Mouse (Mus musculus): ENCODE results near the gene Tmem235. TPM values are rescaled to one million over a fixed set of nuclear protein-coding genes. Genes with fewer than 3 reads are reported as not detected.

Gene Tmem235
- polyA plus RNA-seq, 1 experiment: 0.05 TPM

DNA sequence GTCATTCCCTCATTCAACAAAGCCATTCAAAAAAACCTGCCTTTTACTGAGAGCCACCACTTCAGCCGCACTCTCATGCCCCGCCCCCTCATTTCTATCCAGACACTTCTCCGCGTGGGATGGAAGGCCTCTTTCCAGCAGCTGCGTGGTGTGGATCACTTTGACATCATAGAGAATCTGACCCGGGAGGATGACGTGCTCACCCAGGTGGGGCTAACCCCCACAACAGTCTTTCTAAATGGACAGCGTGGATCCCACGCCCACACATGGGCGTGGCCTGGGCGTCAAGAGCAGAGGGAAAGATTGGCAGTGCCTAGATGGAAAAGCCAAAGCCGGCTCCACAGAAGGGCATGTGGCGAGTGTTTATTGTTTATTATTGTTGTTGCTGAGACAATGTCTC lies 24.2 kb upstream of the Tmem235 start:
- TF ChIP-seq FOSL1 (IDR thresholded peaks at IDR 0.05; ENCODE audit: insufficient read depth, low read length, poor library complexity, severe bottlenecking): no peak
- no peak for TF ChIP-seq CEBPB (IDR thresholded peaks at IDR 0.05; ENCODE audit: low read depth)
- no peak for TF ChIP-seq MYOG (IDR thresholded peaks at IDR 0.05; ENCODE audit: control insufficient read depth, extremely low read depth, insufficient read length)
- no peak for TF ChIP-seq MAX (IDR thresholded peaks at IDR 0.05)
- TF ChIP-seq MYOD1 (IDR thresholded peaks at IDR 0.05; ENCODE audit: control insufficient read depth, insufficient read length, low read depth): no peak
- no peak for TF ChIP-seq USF1 (IDR thresholded peaks at IDR 0.05; ENCODE audit: low read depth)
- no peak for TF ChIP-seq CTCF (IDR thresholded peaks at IDR 0.05; ENCODE audit: control insufficient read depth, insufficient read depth, insufficient read length)
- H3K4me3 ChIP-seq (ENCODE audit: insufficient read depth, poor library complexity, severe bottlenecking): no peak overlapping the region
- no peaks in the 10 kb centered on the region for H3K36me3 ChIP-seq (ENCODE audit: control insufficient read depth, insufficient read depth)
- H3K79me2 ChIP-seq (ENCODE audit: control insufficient read depth, insufficient read depth): no peaks in the 10 kb centered on the region
- H3ac ChIP-seq (ENCODE audit: control insufficient read depth, insufficient read length, low read depth): no peak overlapping the region
- H3K79me3 ChIP-seq (ENCODE audit: low read depth): no peaks in the 10 kb centered on the region
- H3K27me3 ChIP-seq (ENCODE audit: control insufficient read depth, insufficient read depth, insufficient read length): no peaks in the 10 kb centered on the region

DNA sequence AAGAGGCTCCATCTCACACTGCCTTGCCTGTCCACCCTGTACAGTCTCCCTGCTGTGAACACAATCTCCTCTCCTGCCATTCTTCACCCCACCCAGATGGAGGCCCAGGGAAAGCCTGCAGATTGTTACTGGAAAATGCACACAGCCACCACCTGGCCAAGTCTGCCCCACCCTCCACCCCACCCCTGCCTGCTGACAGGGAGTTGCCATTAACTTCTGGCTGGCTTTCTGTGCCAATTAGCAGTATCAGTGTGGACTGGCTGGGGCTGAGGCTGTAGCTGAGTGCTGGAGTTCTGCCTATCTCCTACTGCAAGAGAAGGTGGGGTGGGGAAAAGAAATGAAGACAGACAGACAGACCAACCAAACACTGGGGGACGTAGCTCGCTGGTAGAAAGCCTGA lies 22.0 kb upstream of the Tmem235 start:
- Histone ChIP-seq H3K79me2 (ENCODE audit: control insufficient read depth, insufficient read depth) (no peaks in the 10 kb centered on the region), H3K79me3 (ENCODE audit: low read depth) (no peaks in the 10 kb centered on the region), H3ac (ENCODE audit: control insufficient read depth, insufficient read length, low read depth) (no peak overlapping the region), H3K27me3 (ENCODE audit: control insufficient read depth, insufficient read depth, insufficient read length) (no peaks in the 10 kb centered on the region), H3K4me3 (ENCODE audit: insufficient read depth, poor library complexity, severe bottlenecking) (no peak overlapping the region), H3K36me3 (ENCODE audit: control insufficient read depth, insufficient read depth) (no peaks in the 10 kb centered on the region)
- no peak for TF ChIP-seq CTCF (IDR thresholded peaks at IDR 0.05; ENCODE audit: control insufficient read depth, insufficient read depth, insufficient read length)
- no peak for TF ChIP-seq MYOG (IDR thresholded peaks at IDR 0.05; ENCODE audit: control insufficient read depth, extremely low read depth, insufficient read length)
- TF ChIP-seq FOSL1 (IDR thresholded peaks at IDR 0.05; ENCODE audit: insufficient read depth, low read length, poor library complexity, severe bottlenecking): no peak
- no peak for TF ChIP-seq USF1 (IDR thresholded peaks at IDR 0.05; ENCODE audit: low read depth)
- TF ChIP-seq MYOD1 (IDR thresholded peaks at IDR 0.05; ENCODE audit: control insufficient read depth, insufficient read length, low read depth): no peak
- no peak for TF ChIP-seq CEBPB (IDR thresholded peaks at IDR 0.05; ENCODE audit: low read depth)
- TF ChIP-seq MAX (IDR thresholded peaks at IDR 0.05): no peak

DNA sequence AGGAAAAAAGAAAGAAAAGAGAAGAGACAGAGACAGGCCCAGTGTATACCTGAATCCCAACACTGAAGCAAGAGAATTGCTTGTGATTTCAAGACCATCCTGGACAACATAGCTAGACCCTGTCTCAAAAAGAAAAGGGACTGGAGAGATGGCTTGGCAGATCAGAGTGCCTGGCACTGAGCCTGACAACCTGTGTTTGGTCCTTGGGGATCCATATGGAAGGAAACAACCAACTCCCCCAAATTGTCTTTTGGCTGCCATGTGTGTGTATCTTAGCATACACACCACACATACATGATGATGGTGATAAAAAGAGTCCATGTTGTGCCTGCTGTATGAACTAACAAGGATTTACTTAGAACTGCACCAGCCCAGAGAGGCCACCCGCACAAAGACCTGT lies 21.5 kb upstream of the Tmem235 start:
- no peak for TF ChIP-seq CTCF (IDR thresholded peaks at IDR 0.05; ENCODE audit: control insufficient read depth, insufficient read depth, insufficient read length)
- TF ChIP-seq USF1 (IDR thresholded peaks at IDR 0.05; ENCODE audit: low read depth): no peak
- TF ChIP-seq MYOD1 (IDR thresholded peaks at IDR 0.05; ENCODE audit: control insufficient read depth, insufficient read length, low read depth): no peak
- TF ChIP-seq MAX (IDR thresholded peaks at IDR 0.05): no peak
- TF ChIP-seq FOSL1 (IDR thresholded peaks at IDR 0.05; ENCODE audit: insufficient read depth, low read length, poor library complexity, severe bottlenecking): no peak
- TF ChIP-seq CEBPB (IDR thresholded peaks at IDR 0.05; ENCODE audit: low read depth): no peak
- TF ChIP-seq MYOG (IDR thresholded peaks at IDR 0.05; ENCODE audit: control insufficient read depth, extremely low read depth, insufficient read length): no peak

DNA sequence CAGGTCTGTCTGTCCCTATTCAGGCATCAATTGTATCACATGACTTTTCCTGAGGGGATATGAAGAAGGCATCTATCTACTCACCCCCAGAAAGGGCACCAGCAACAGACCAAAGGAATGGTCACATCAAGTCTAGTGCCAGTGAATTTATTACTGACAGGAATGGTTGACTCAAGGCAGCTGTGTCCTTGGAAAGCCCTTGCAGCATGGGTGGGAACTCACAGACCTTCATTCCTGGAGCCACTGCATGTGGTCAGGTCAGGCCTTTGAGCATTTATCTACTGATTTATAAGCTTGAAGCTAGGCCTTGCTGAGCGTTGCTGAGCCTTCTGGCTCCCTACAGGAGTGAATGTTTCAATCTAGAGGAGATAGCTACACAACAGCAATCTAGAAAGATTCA lies 19.6 kb upstream of the Tmem235 start:
- H3K27me3 ChIP-seq (ENCODE audit: control insufficient read depth, insufficient read depth, insufficient read length): no peaks in the 10 kb centered on the region
- TF ChIP-seq MAX (IDR thresholded peaks at IDR 0.05): no peak
- TF ChIP-seq CEBPB (IDR thresholded peaks at IDR 0.05; ENCODE audit: low read depth): no peak
- TF ChIP-seq CTCF (IDR thresholded peaks at IDR 0.05; ENCODE audit: control insufficient read depth, insufficient read depth, insufficient read length): no peak
- H3K79me3 ChIP-seq (ENCODE audit: low read depth): no peaks in the 10 kb centered on the region
- no peak overlapping the region for H3ac ChIP-seq (ENCODE audit: control insufficient read depth, insufficient read length, low read depth)
- H3K4me3 ChIP-seq (ENCODE audit: insufficient read depth, poor library complexity, severe bottlenecking): no peak overlapping the region
- no peaks in the 10 kb centered on the region for H3K36me3 ChIP-seq (ENCODE audit: control insufficient read depth, insufficient read depth)
- H3K79me2 ChIP-seq (ENCODE audit: control insufficient read depth, insufficient read depth): no peaks in the 10 kb centered on the region

More for the DNA sequence above, 21.5 kb upstream of the Tmem235 start:
- Histone ChIP-seq H3K79me3 (ENCODE audit: low read depth) (no peaks in the 10 kb centered on the region), H3K4me3 (ENCODE audit: insufficient read depth, poor library complexity, severe bottlenecking) (no peak overlapping the region), H3K36me3 (ENCODE audit: control insufficient read depth, insufficient read depth) (no peaks in the 10 kb centered on the region), H3K27me3 (ENCODE audit: control insufficient read depth, insufficient read depth, insufficient read length) (no peaks in the 10 kb centered on the region), H3ac (ENCODE audit: control insufficient read depth, insufficient read length, low read depth) (no peak overlapping the region), H3K79me2 (ENCODE audit: control insufficient read depth, insufficient read depth) (no peaks in the 10 kb centered on the region)

DNA sequence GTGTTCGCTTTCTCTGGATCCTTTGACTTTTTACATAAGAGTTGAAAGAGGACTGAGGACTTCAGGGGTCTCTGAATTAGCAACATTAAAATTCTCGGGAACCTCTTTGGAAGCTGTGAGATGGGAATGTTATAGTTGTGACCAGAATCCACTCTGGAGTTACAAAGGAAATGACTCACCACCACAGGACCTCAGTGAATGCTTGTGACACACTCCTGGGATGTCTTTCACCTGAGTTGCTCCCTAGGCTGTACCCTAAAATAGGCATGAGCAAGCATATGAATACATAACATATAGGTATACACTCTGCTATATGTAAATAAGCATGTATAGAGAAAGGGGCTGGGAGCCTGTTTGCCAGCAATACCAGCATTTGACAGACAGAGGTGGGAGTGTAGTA lies 17.1 kb upstream of the Tmem235 start:
- Histone ChIP-seq H3K27me3 (ENCODE audit: control insufficient read depth, insufficient read depth, insufficient read length) (no peaks in the 10 kb centered on the region), H3K79me2 (ENCODE audit: control insufficient read depth, insufficient read depth) (peaks cover 7% of the 10 kb centered on the region), H3K79me3 (ENCODE audit: low read depth) (peaks cover 4% of the 10 kb centered on the region), H3K36me3 (ENCODE audit: control insufficient read depth, insufficient read depth) (no peaks in the 10 kb centered on the region), H3ac (ENCODE audit: control insufficient read depth, insufficient read length, low read depth) (no peak overlapping the region), H3K4me3 (ENCODE audit: insufficient read depth, poor library complexity, severe bottlenecking) (no peak overlapping the region)
- no peak for TF ChIP-seq MYOD1 (IDR thresholded peaks at IDR 0.05; ENCODE audit: control insufficient read depth, insufficient read length, low read depth)
- TF ChIP-seq MYOG (IDR thresholded peaks at IDR 0.05; ENCODE audit: control insufficient read depth, extremely low read depth, insufficient read length): no peak
- peak; percentile 54 for TF ChIP-seq CEBPB (IDR thresholded peaks at IDR 0.05; ENCODE audit: low read depth)
- peak; percentile 73 for TF ChIP-seq FOSL1 (IDR thresholded peaks at IDR 0.05; ENCODE audit: insufficient read depth, low read length, poor library complexity, severe bottlenecking)

DNA sequence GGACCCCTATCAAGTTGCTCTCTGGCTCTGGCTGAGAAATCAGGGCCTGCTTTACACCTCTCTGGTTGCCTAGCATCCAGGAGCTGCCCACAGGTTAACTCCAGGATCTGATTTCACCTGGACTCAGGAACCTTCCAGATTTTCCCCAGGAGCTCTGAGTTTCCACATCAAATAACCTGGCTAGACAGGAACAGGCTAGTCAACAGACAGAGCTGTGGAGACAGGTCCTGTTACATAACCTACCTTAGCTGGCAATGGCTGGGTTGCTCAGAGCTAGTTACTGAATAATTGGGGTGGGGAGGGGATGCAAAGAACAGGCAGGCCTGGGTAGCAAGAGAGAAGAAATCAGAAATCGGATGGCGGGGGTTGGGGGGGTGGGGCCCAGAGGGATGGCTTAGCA lies 15.6 kb upstream of the Tmem235 start:
- Histone ChIP-seq H3K4me3 (ENCODE audit: insufficient read depth, poor library complexity, severe bottlenecking) (no peak overlapping the region), H3K79me2 (ENCODE audit: control insufficient read depth, insufficient read depth) (peaks cover 21% of the 10 kb centered on the region), H3K27me3 (ENCODE audit: control insufficient read depth, insufficient read depth, insufficient read length) (no peaks in the 10 kb centered on the region), H3K79me3 (ENCODE audit: low read depth) (peaks cover 12% of the 10 kb centered on the region), H3K36me3 (ENCODE audit: control insufficient read depth, insufficient read depth) (no peaks in the 10 kb centered on the region), H3ac (ENCODE audit: control insufficient read depth, insufficient read length, low read depth) (no peak overlapping the region)
- TF ChIP-seq USF1 (IDR thresholded peaks at IDR 0.05; ENCODE audit: low read depth): no peak
- TF ChIP-seq FOSL1 (IDR thresholded peaks at IDR 0.05; ENCODE audit: insufficient read depth, low read length, poor library complexity, severe bottlenecking): no peak
- no peak for TF ChIP-seq MYOD1 (IDR thresholded peaks at IDR 0.05; ENCODE audit: control insufficient read depth, insufficient read length, low read depth)
- no peak for TF ChIP-seq MYOG (IDR thresholded peaks at IDR 0.05; ENCODE audit: control insufficient read depth, extremely low read depth, insufficient read length)
- no peak for TF ChIP-seq CTCF (IDR thresholded peaks at IDR 0.05; ENCODE audit: control insufficient read depth, insufficient read depth, insufficient read length)
- TF ChIP-seq MAX (IDR thresholded peaks at IDR 0.05): no peak
- TF ChIP-seq CEBPB (IDR thresholded peaks at IDR 0.05; ENCODE audit: low read depth): no peak
